Comparison of ENCODE assay signal across 14 mouse cellular contexts in the genomic region with DNA sequence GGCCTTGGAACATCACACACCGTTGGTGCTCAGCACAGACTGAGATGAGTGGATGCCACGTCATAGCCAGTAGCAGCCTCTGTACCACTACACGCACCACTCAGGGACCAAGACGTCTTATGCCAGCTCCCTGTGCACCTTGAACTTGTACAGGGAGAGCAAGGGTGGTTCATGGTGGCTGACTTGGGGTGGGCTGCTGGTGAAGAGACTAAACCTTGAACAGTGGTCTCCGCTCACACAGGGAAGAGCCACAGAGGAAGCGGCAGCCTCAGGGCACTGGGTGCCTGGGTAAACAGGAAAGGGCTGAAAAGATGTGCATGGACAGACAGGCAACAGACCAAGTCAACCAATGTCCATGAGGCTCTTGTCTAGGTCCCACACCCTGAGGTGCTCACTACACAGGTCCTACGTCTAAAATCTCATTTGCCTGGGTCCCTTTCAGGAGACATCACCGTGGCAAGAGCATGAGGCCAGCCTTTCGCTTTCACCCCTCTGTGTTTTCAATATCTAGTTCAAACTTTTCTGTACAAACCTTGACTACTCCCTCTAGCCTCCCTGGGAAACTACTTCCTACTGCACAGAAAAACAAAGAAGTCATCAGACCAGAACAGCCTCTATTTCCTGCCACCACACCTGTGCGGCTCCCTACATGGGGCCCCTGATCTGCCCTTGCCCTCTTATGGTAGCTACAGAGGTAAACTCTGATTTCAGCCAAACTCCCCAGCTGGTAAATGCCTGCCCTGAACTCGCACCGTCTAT. TPM values are rescaled to one million over a fixed set of nuclear protein-coding genes. Genes with fewer than 3 reads are reported as not detected.
DNase-seq lines count a peak whose midpoint lies in the region; ATAC-seq and TF ChIP-seq lines count a peak whose summit lies in the region.
"Had no signal": no experiment of that assay in that cellular context is flagged by ENCODE, and none has a peak within 500 bp of the region (broad histone marks: within the 10 kb centered on the region; RNA-seq: fewer than 3 reads in every experiment).

No protein-coding gene starts in this region.

- dilution Hi-C loops in CH12.LX (cut with MboI; ENCODE audit: extremely low pct_ligation_motif_present, extremely low pct_unique_long_range_greater_than_20kb, low sequenced_read_pairs), result no loop called here

- TF ChIP-seq CTCF in lung, postnatal 0 days (IDR thresholded peaks at IDR 0.05), result no peak
- no peak for TF ChIP-seq CTCF in lung, adult 2 months (IDR thresholded peaks at IDR 0.05; ENCODE audit: insufficient read depth, low read length)
- TF ChIP-seq CTCF in CH12.LX (conservative IDR thresholded peaks at IDR 0.05 in 1 of 2, IDR thresholded peaks at IDR 0.05 in 1 of 2; ENCODE audit: low read depth in 2 of 2, low read length in 2 of 2), result no peak

- H3K4me1 ChIP-seq in lung, postnatal 0 days (ENCODE audit: insufficient read depth, low read depth, low read length), result peaks cover 18% of the 10 kb centered on the region
- peaks cover 22% of the 10 kb centered on the region for H3K4me1 ChIP-seq in lung, adult 2 months (ENCODE audit: control insufficient read depth, insufficient read depth, low read length)
- H3K4me1 ChIP-seq in CH12.LX (ENCODE audit: control insufficient read depth in 1 of 2, insufficient read depth in 2 of 2), result peaks cover 37 to 64% of the 10 kb centered on the region in 2 experiments
- no peaks in the 10 kb centered on the region for H3K4me1 ChIP-seq in hindbrain, embryonic 13.5 days (replicated peaks)

- no peak overlapping the region for H3K4me3 ChIP-seq in lung, postnatal 0 days (ENCODE audit: low read depth, low read length)
- H3K4me3 ChIP-seq in lung, adult 2 months (replicated peaks; ENCODE audit: extremely low read depth, low read depth, low read length), result no peak overlapping the region
- H3K4me3 ChIP-seq in CH12.LX (replicated peaks in 1 of 3; ENCODE audit: low read depth in 2 of 3, low read length in 2 of 3, poor library complexity in 1 of 3), result peak overlapping the region; percentile 11 to 38 (median 21)
- H3K4me3 ChIP-seq in hindbrain, embryonic 13.5 days, result no peak overlapping the region
- H3K4me3 ChIP-seq: heart, embryonic 10.5 days; liver, embryonic 15.5 days; myocyte had no signal

- no peak for TF ChIP-seq RAD21 in CH12.LX (IDR thresholded peaks at IDR 0.05; ENCODE audit: low read depth, low read length)

- no peak overlapping the region for H3K4me2 ChIP-seq in lung, postnatal 0 days (replicated peaks; ENCODE audit: low read depth, low read length)
- peak overlapping the region; percentile 79 for H3K4me2 ChIP-seq in CH12.LX (ENCODE audit: insufficient read depth, low read depth, poor library complexity, severe bottlenecking)
- no peak overlapping the region for H3K4me2 ChIP-seq in hindbrain, embryonic 13.5 days
- H3K4me2 ChIP-seq: liver, embryonic 15.5 days had no signal

- H3K27me3 ChIP-seq in lung, postnatal 0 days (replicated peaks; ENCODE audit: insufficient read depth, low read length), result no peaks in the 10 kb centered on the region
- no peaks in the 10 kb centered on the region for H3K27me3 ChIP-seq in CH12.LX (replicated peaks)
- H3K27me3 ChIP-seq in hindbrain, embryonic 13.5 days, result peaks cover 22% of the 10 kb centered on the region
- H3K27me3 ChIP-seq: liver, embryonic 15.5 days had no signal

- in situ Hi-C loops in CH12.LX (cut with MboI; ENCODE audit: low pct_ligation_motif_present, low pct_unique_long_range_greater_than_20kb, low sequenced_read_pairs), result no loop called here

- no peak for TF ChIP-seq EP300 in lung, postnatal 0 days (IDR thresholded peaks at IDR 0.05)
- TF ChIP-seq EP300 in CH12.LX (IDR thresholded peaks at IDR 0.05; ENCODE audit: low read length), result peak; percentile 82

- H3K27ac ChIP-seq in lung, postnatal 0 days (ENCODE audit: low read length), result 0 out of 2 replicates have a peak overlapping the region, but pooled peaks have one; percentile 0
- peak overlapping the region; percentile 75 for H3K27ac ChIP-seq in CH12.LX (ENCODE audit: insufficient read depth, low read depth)
- no peak overlapping the region for H3K27ac ChIP-seq in hindbrain, embryonic 13.5 days
- H3K27ac ChIP-seq: heart, embryonic 10.5 days; liver, embryonic 15.5 days had no signal

- 66% methylated on average over 12 of the region's 12 CpGs for whole genome bisulfite sequencing in lung, postnatal 0 days
- WGBS in lung, adult 2 months, result 43% methylated on average over 12 of the region's 12 CpGs
- WGBS in hindbrain, embryonic 13.5 days, result 86% methylated on average over 12 of the region's 12 CpGs

- H3K9ac ChIP-seq in lung, postnatal 0 days (replicated peaks; ENCODE audit: low read depth), result no peak overlapping the region; the same call in 1 of the 2 replicates
- H3K9ac ChIP-seq in CH12.LX (ENCODE audit: insufficient read depth, low read depth), result peak overlapping the region; percentile 24; the same call in 1 of the 2 replicates
- H3K9ac ChIP-seq in hindbrain, embryonic 13.5 days, result no peak overlapping the region
- H3K9ac ChIP-seq: liver, embryonic 15.5 days had no signal

- peaks cover 10% of the 10 kb centered on the region for H3K79me2 ChIP-seq in CH12.LX (replicated peaks; ENCODE audit: control insufficient read depth, extremely low read depth, insufficient read depth, poor library complexity, severe bottlenecking)

- TF ChIP-seq POLR2A in lung, adult 2 months (IDR thresholded peaks at IDR 0.05; ENCODE audit: borderline replicate concordance, extremely low read depth, low read depth, low read length), result no peak
- no peak; the same call in 1 of the 2 replicates for TF ChIP-seq POLR2A in CH12.LX (IDR thresholded peaks at IDR 0.05; ENCODE audit: low read depth, low read length)

- DNase-seq in lung, postnatal 0 days (ENCODE audit: low spot score), result no peak
- DNase-seq in lung, adult 2 months, result no peak
- peak; percentile 65 for DNase-seq in CH12.LX (ENCODE audit: extremely low read depth)
- peak; percentile 70 for DNase-seq in naive thymus-derived CD4-positive, alpha-beta T cell, adult 2 months (ENCODE audit: low read depth)
- peak; percentile 70 for DNase-seq in thymus, postnatal 14 days
- DNase-seq in adrenal gland, postnatal 36 days, result no peak
- no peak for DNase-seq in left cerebral cortex, postnatal 10 days (ENCODE audit: extremely low spot score in 1 of 2, low spot score in 2 of 2)
- DNase-seq: cerebellum, adult 9-10 months; kidney, adult 2 months; left cerebral cortex, postnatal 4 days had no signal

- H3K9me3 ChIP-seq in lung, postnatal 0 days (ENCODE audit: low read length), result peaks cover 3% of the 10 kb centered on the region; the same call in 1 of the 2 replicates
- H3K9me3 ChIP-seq in CH12.LX (replicated peaks; ENCODE audit: low read length), result peaks cover 13% of the 10 kb centered on the region
- H3K9me3 ChIP-seq in hindbrain, embryonic 13.5 days, result no peaks in the 10 kb centered on the region

- H3K36me3 ChIP-seq in lung, postnatal 0 days (ENCODE audit: insufficient read depth, low read length), result 0 out of 2 replicates have a peak, but pooled peaks cover 9% of the 10 kb centered on the region
- H3K36me3 ChIP-seq in CH12.LX (replicated peaks in 1 of 2; ENCODE audit: control insufficient read depth in 1 of 2, insufficient read depth in 1 of 2, low read length in 1 of 2), result peaks cover 4 to 44% of the 10 kb centered on the region in 2 experiments
- H3K36me3 ChIP-seq in hindbrain, embryonic 13.5 days, result no peaks in the 10 kb centered on the region

- ATAC-seq in lung, postnatal 0 days, result peak; percentile 27; the same call in 1 of the 2 replicates
- ATAC-seq in hindbrain, embryonic 13.5 days (ENCODE audit: low FRiP score), result no peak

- intact Hi-C loops in left cerebral cortex, postnatal 10 days (cut with DNase I), result loop anchor here (5.0 kb wide), 1 partner anchor 109 kb away; a partner anchor contains a TSS

TF ChIP-seq in CH12.LX, 34 proteins besides CTCF, POLR2A, EP300 and RAD21 (continues in another document):
- no peak; the same call in 1 of the 2 replicates for TF ChIP-seq RCOR1 (conservative IDR thresholded peaks at IDR 0.05; ENCODE audit: low read depth, low read length)
- peak; percentile 13; the same call in 1 of the 2 replicates for TF ChIP-seq NRF1 (IDR thresholded peaks at IDR 0.05; ENCODE audit: low read depth, low read length)
- peak; percentile 66; the same call in 1 of the 2 replicates for TF ChIP-seq BHLHE40 (IDR thresholded peaks at IDR 0.05; ENCODE audit: low read depth, low read length)
- TF ChIP-seq MAZ (IDR thresholded peaks at IDR 0.05; ENCODE audit: low read depth, low read length), result 0 out of 2 replicates have a peak, but pooled peaks have one; percentile 1
- TF ChIP-seq TCF12 (IDR thresholded peaks at IDR 0.05; ENCODE audit: low read depth, low read length), result peak; percentile 87
- TF ChIP-seq KAT2A (IDR thresholded peaks at IDR 0.05; ENCODE audit: insufficient replicate concordance, low read length), result no peak
- TF ChIP-seq CHD1 (IDR thresholded peaks at IDR 0.05; ENCODE audit: low read depth, low read length), result no peak
- TF ChIP-seq ELF1 (IDR thresholded peaks at IDR 0.05; ENCODE audit: low read depth, low read length), result peak; percentile 32; the same call in 1 of the 2 replicates
- TF ChIP-seq MXI1 (IDR thresholded peaks at IDR 0.05; ENCODE audit: low read depth, low read length), result no peak
- TF ChIP-seq MYC (IDR thresholded peaks at IDR 0.05; ENCODE audit: low read depth, low read length), result peak; percentile 62; the same call in 1 of the 2 replicates
- TF ChIP-seq ETS1 (conservative IDR thresholded peaks at IDR 0.05; ENCODE audit: low read depth, low read length), result peak; percentile 74
- TF ChIP-seq MEF2A (IDR thresholded peaks at IDR 0.05; ENCODE audit: borderline replicate concordance, low read depth, low read length), result peak; percentile 59
- TF ChIP-seq IRF4 (IDR thresholded peaks at IDR 0.05; ENCODE audit: low read depth, low read length), result no peak; the same call in 1 of the 2 replicates

RNA-seq across cellular contexts. Expression of a gene that starts 5.9 kb away (rescaled TPM):
- 27.0 and 27.1 TPM in 2 replicates for polyA plus RNA-seq in lung, postnatal 0 days (2015; fragmentation: Nextera tagmentation; extraction: Ambion mirVana)
- 16.2 and 23.5 TPM in 2 replicates for polyA plus RNA-seq in lung, adult 2 months (2012; rRNA removed)
- 30.5 and 38.7 TPM in 2 replicates for total RNA-seq in CH12.LX (2012; rRNA removed)
- 16.9 and 21.3 TPM in 2 replicates for total RNA-seq in CH12.LX (2014; rRNA removed)
- polyA plus RNA-seq in CH12.LX (2012; ENCODE audit: insufficient read length, low read depth), result 32.3 and 42.8 TPM in 2 replicates
- 1 to 10 TPM; 6.5 to 7.0 TPM for total RNA-seq in adrenal gland, postnatal 36 days (2021)
- 1 to 10 TPM; 5.6 to 6.9 TPM for total RNA-seq in left cerebral cortex, postnatal 10 days (2021)
- 2.3 and 2.6 TPM in 2 replicates for polyA plus RNA-seq in hindbrain, embryonic 13.5 days (2015; fragmentation: Nextera tagmentation; extraction: Ambion mirVana)

RNA-seq across cellular contexts. Expression of a gene that starts 51.4 kb away (rescaled TPM):
- polyA plus RNA-seq in lung, postnatal 0 days (2015; fragmentation: Nextera tagmentation; extraction: Ambion mirVana), result 26.1 and 27.6 TPM in 2 replicates
- 31.4 and 35.2 TPM in 2 replicates for polyA plus RNA-seq in lung, adult 2 months (2012; rRNA removed)
- 2.5 and 3.1 TPM in 2 replicates for total RNA-seq in CH12.LX (2012; rRNA removed)
- total RNA-seq in CH12.LX (2014; rRNA removed), result 1.5 and 1.6 TPM in 2 replicates
- 3.9 and 4.4 TPM in 2 replicates for polyA plus RNA-seq in CH12.LX (2012; ENCODE audit: insufficient read length, low read depth)
- total RNA-seq in adrenal gland, postnatal 36 days (2021), result 10 to 100 TPM; 24.0 to 27.9 TPM
- total RNA-seq in left cerebral cortex, postnatal 10 days (2021), result 10 to 100 TPM; 47.7 to 49.8 TPM
- 29.5 and 32.9 TPM in 2 replicates for polyA plus RNA-seq in hindbrain, embryonic 13.5 days (2015; fragmentation: Nextera tagmentation; extraction: Ambion mirVana)

Comparison
In these comparisons a context has a peak if more than half of its experiments do, and no peak if none do; other contexts are left out.
1. DNase-seq: peak in CH12.LX (single experiment), naive thymus-derived CD4-positive, alpha-beta T cell, adult 2 months (single experiment) and thymus, postnatal 14 days (single experiment); none in lung, postnatal 0 days (single experiment), lung, adult 2 months (single experiment), adrenal gland, postnatal 36 days (0 of 2) and left cerebral cortex, postnatal 10 days (0 of 2).
2. H3K4me3 ChIP-seq: peak in CH12.LX (3 of 3); none in lung, postnatal 0 days (single experiment), lung, adult 2 months (single experiment) and hindbrain, embryonic 13.5 days (single experiment).